Mouse (Mus musculus): ENCODE measurements around the gene Cetn4. TPM values are rescaled to one million over a fixed set of nuclear protein-coding genes. Genes with fewer than 3 reads are reported as not detected.

Gene Cetn4
- polyA plus RNA-seq, 1 experiment from 2014 or later = 2.5 TPM

DNA sequence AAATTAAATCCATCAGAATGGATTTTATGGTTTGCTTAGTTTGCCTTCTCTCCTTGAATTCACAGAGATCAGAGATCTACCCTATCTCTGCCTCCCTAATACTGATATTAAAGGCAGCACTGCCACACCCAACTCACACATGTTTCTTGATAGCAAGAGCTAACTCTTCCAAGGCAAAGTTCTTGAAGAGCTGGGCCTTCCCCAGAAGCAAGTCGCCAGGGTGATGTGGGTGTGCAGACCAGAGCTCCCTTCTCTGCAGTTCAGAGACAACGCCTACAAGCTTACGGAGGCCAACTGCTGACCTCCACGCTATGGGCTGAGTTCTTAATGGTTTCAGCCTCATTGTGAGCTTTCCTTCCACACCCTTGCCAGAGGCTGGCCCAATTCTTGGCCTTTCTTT is 29.3 kb downstream of the Cetn4 start:
- no peaks in the 10 kb centered on the region for H3K27me3 ChIP-seq (replicated peaks; ENCODE audit: control insufficient read depth, insufficient read depth, low read length)
- H3K9me3 ChIP-seq (ENCODE audit: control insufficient read depth, low read length) = no peaks in the 10 kb centered on the region
- H3K27ac ChIP-seq (ENCODE audit: low read depth, low read length) = no peak overlapping the region
- no peak overlapping the region for H3K4me3 ChIP-seq (ENCODE audit: low read length)
- H3K36me3 ChIP-seq (ENCODE audit: control insufficient read depth, insufficient read depth, low read length) = no peaks in the 10 kb centered on the region
- no peak overlapping the region for H3K9ac ChIP-seq (ENCODE audit: low read depth, low read length)
- H3K4me1 ChIP-seq (ENCODE audit: control insufficient read depth, insufficient read depth, low read depth, low read length) = no peaks in the 10 kb centered on the region
- WGBS = 91% methylated on average over 4 of the region's 4 CpGs
- H3K4me2 ChIP-seq (ENCODE audit: low read length) = no peak overlapping the region
- no peak for ATAC-seq

DNA sequence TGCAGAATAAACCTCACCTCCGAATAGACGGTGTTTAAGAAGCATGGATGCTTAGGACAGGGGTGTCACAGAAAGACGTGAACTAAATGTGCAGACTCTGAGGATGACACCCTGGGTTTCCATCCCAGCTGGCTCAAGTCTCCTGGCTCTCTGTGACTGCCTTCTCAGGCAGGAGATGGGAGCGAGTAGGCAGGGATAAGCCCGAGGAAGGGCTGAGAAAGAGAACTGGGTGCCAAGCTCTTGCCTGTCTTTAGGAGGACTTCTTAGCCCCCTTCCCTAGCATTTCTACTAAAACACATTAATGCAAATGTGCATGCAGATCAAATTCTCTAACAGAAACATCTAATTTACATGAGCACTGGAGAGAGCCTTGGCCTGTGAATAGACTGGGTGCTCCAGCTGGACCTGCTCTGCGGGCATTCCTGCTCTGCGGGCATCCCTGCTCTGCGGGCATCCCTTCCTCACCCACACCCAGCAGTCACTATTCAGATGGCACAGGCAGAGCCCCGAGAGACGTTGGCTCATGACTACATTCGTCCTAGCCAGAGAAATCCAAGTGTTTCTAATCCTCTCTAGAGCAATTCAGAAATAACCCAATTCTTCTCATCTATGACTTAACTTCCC is 30.1 kb downstream of the Cetn4 start:
- Histone ChIP-seq H3K36me3 (ENCODE audit: control insufficient read depth, insufficient read depth, low read length) (no peaks in the 10 kb centered on the region), H3K27ac (ENCODE audit: low read depth, low read length) (no peak overlapping the region), H3K4me2 (ENCODE audit: low read length) (no peak overlapping the region), H3K4me1 (ENCODE audit: control insufficient read depth, insufficient read depth, low read depth, low read length) (no peaks in the 10 kb centered on the region), H3K27me3 (replicated peaks; ENCODE audit: control insufficient read depth, insufficient read depth, low read length) (no peaks in the 10 kb centered on the region), H3K4me3 (ENCODE audit: low read length) (no peak overlapping the region), H3K9ac (ENCODE audit: low read depth, low read length) (no peak overlapping the region), H3K9me3 (ENCODE audit: control insufficient read depth, low read length) (no peaks in the 10 kb centered on the region)
- ATAC-seq = no peak
- 81% methylated on average over 11 of the region's 11 CpGs for WGBS

DNA sequence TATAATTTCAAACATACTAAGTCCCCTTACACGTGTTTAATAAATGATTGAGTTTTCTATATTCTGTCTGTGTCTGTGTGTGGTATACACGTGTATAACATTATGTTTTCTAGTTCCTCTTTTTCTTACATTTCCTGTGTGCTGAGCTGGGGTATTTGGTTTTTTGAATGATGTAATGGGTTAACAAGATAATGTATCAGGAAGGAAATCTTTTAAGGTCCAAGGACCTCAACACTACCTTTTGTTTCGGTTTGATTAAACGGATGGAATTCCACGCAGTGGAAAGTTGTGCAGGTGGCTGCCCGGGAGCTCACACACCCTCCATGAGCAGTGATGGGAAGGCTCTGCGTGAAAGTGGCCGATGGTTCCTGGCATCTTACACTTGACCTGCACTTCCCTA is 31.6 kb downstream of the Cetn4 start:
- no peak for ATAC-seq

DNA sequence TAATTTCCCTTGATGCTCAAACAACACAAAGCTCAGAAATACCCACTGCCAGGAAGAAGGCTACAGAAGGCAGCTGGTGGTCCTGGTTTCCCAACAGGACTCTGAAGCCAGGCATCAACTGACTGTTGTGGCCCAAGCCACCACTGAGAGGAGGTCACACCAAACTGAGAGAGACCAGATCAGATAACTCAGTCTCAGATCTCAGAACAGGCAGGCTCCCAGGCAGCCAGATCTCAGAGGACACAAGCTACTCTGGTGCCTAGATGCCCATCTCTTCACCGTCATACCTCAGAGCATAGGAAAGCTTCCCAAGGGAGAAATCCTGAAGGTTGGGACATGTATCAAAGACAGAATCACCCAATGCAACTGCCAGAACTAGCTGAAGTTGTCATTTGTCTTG is 32.3 kb downstream of the Cetn4 start:
- no peaks in the 10 kb centered on the region for H3K4me1 ChIP-seq (ENCODE audit: control insufficient read depth, insufficient read depth, low read depth, low read length)
- no peaks in the 10 kb centered on the region for H3K36me3 ChIP-seq (ENCODE audit: control insufficient read depth, insufficient read depth, low read length)
- ATAC-seq = no peak
- no peak overlapping the region for H3K27ac ChIP-seq (ENCODE audit: low read depth, low read length)
- no peak overlapping the region for H3K9ac ChIP-seq (ENCODE audit: low read depth, low read length)
- H3K4me2 ChIP-seq (ENCODE audit: low read length) = no peak overlapping the region
- no peaks in the 10 kb centered on the region for H3K9me3 ChIP-seq (ENCODE audit: control insufficient read depth, low read length)
- no peak overlapping the region for H3K4me3 ChIP-seq (ENCODE audit: low read length)
- 82% methylated on average over 1 of the region's 1 CpGs for WGBS
- no peaks in the 10 kb centered on the region for H3K27me3 ChIP-seq (replicated peaks; ENCODE audit: control insufficient read depth, insufficient read depth, low read length)

More for the DNA sequence above, 31.6 kb downstream of the Cetn4 start:
- H3K4me2 ChIP-seq (ENCODE audit: low read length) = no peak overlapping the region
- H3K27me3 ChIP-seq (replicated peaks; ENCODE audit: control insufficient read depth, insufficient read depth, low read length) = no peaks in the 10 kb centered on the region
- WGBS = 87% methylated on average over 8 of the region's 8 CpGs
- H3K27ac ChIP-seq (ENCODE audit: low read depth, low read length) = no peak overlapping the region
- H3K36me3 ChIP-seq (ENCODE audit: control insufficient read depth, insufficient read depth, low read length) = no peaks in the 10 kb centered on the region
- no peaks in the 10 kb centered on the region for H3K9me3 ChIP-seq (ENCODE audit: control insufficient read depth, low read length)
- no peak overlapping the region for H3K9ac ChIP-seq (ENCODE audit: low read depth, low read length)
- H3K4me1 ChIP-seq (ENCODE audit: control insufficient read depth, insufficient read depth, low read depth, low read length) = no peaks in the 10 kb centered on the region
- no peak overlapping the region for H3K4me3 ChIP-seq (ENCODE audit: low read length)

DNA sequence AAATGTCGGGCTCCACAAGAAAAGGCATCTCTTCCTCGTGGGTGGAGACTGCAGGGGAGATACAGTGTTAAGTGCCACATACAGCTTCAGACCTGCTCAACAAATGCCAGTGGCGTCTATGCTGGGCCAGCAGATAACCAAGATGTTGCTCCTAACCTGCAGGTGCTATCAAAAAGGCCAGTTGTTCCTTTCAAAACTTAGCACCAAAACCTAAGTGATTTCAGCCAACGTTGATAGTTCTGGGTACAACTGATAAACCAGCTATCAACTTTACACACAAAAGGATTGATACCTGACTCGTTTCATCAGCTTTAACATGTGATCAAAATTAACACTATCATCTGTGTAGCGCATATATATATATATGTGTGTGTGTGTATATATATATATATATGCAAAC is 37.8 kb downstream of the Cetn4 start:
- Histone ChIP-seq H3K36me3 (ENCODE audit: control insufficient read depth, insufficient read depth, low read length) (no peaks in the 10 kb centered on the region), H3K4me3 (ENCODE audit: low read length) (no peak overlapping the region), H3K9me3 (ENCODE audit: control insufficient read depth, low read length) (no peaks in the 10 kb centered on the region), H3K4me1 (ENCODE audit: control insufficient read depth, insufficient read depth, low read depth, low read length) (no peaks in the 10 kb centered on the region), H3K27ac (ENCODE audit: low read depth, low read length) (no peak overlapping the region), H3K4me2 (ENCODE audit: low read length) (no peak overlapping the region), H3K9ac (ENCODE audit: low read depth, low read length) (no peak overlapping the region), H3K27me3 (replicated peaks; ENCODE audit: control insufficient read depth, insufficient read depth, low read length) (no peaks in the 10 kb centered on the region)
- 84% methylated on average over 6 of the region's 6 CpGs for WGBS
- ATAC-seq = no peak

DNA sequence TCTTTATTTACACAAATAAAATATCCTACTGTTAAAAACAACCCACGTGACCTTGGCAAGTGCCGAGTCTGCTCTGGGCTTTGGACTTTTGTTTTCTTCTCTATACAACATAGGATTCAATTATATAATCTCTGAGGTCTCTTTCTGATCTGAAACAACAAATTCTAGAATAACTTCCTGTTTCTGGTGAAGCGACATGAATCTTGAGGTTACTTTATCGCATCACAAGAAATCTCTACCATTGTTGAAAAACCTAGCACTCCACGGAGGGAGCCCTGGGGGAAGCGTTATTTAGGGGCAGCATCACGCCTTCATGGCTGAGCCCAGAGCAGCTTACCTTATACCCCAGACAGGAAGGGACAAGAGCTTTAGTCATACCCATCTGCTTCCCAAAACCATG is 39.4 kb downstream of the Cetn4 start:
- H3K4me2 ChIP-seq (ENCODE audit: low read length) = no peak overlapping the region
- WGBS = 78% methylated on average over 7 of the region's 7 CpGs
- H3K4me3 ChIP-seq (ENCODE audit: low read length) = no peak overlapping the region
- no peaks in the 10 kb centered on the region for H3K27me3 ChIP-seq (replicated peaks; ENCODE audit: control insufficient read depth, insufficient read depth, low read length)
- no peaks in the 10 kb centered on the region for H3K36me3 ChIP-seq (ENCODE audit: control insufficient read depth, insufficient read depth, low read length)
- no peaks in the 10 kb centered on the region for H3K4me1 ChIP-seq (ENCODE audit: control insufficient read depth, insufficient read depth, low read depth, low read length)
- H3K27ac ChIP-seq (ENCODE audit: low read depth, low read length) = no peak overlapping the region
- H3K9me3 ChIP-seq (ENCODE audit: control insufficient read depth, low read length) = no peaks in the 10 kb centered on the region
- no peak for ATAC-seq
- no peak overlapping the region for H3K9ac ChIP-seq (ENCODE audit: low read depth, low read length)

DNA sequence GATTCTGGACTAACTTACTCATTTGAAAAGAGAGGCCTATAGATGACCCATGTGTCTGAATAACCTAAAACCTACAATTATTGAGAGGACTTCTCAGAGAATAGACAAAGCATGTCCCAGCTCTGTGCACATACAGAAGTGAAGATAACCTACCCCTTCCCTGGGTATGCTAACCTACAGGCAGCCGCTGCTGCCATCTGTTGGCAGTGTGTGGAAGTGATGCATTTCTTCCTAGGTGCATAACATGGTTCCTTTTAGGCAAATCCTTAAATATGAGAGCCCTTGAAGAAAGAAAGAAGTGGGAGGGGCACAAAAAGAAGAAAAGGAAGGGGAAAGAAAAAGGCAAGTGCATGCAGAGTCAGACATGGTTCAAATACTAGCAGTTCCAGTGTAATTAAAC is 41.3 kb downstream of the Cetn4 start:
- Histone ChIP-seq H3K4me2 (ENCODE audit: low read length) (no peak overlapping the region), H3K27ac (ENCODE audit: low read depth, low read length) (no peak overlapping the region), H3K36me3 (ENCODE audit: control insufficient read depth, insufficient read depth, low read length) (no peaks in the 10 kb centered on the region), H3K9me3 (ENCODE audit: control insufficient read depth, low read length) (no peaks in the 10 kb centered on the region), H3K4me1 (ENCODE audit: control insufficient read depth, insufficient read depth, low read depth, low read length) (no peaks in the 10 kb centered on the region), H3K4me3 (ENCODE audit: low read length) (no peak overlapping the region), H3K9ac (ENCODE audit: low read depth, low read length) (no peak overlapping the region), H3K27me3 (replicated peaks; ENCODE audit: control insufficient read depth, insufficient read depth, low read length) (no peaks in the 10 kb centered on the region)
- ATAC-seq = no peak
- 13% methylated on average over 1 of the region's 1 CpGs for WGBS

DNA sequence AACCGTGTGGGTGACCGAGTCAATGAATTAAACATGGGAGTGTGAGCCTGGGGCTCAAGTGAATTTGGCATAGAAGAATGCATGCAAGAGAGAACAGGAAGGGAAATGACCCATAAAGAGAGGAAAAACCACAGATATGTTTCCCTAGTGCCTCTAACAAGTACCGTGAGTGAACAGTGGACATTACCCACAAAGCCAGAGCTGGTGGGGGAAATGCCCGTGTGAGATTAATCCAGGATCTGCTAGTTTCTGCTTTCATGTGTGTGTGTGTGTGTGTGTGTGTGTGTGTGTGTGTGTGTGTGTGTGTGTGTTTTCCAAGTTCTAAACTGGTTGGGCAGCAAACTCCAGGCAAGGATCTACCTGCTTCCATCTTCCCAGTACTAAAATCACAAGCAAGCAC is 42.6 kb downstream of the Cetn4 start:
- Histone ChIP-seq H3K9me3 (ENCODE audit: control insufficient read depth, low read length) (no peaks in the 10 kb centered on the region), H3K4me3 (ENCODE audit: low read length) (no peak overlapping the region), H3K27ac (ENCODE audit: low read depth, low read length) (no peak overlapping the region), H3K4me1 (ENCODE audit: control insufficient read depth, insufficient read depth, low read depth, low read length) (no peaks in the 10 kb centered on the region), H3K36me3 (ENCODE audit: control insufficient read depth, insufficient read depth, low read length) (no peaks in the 10 kb centered on the region), H3K4me2 (ENCODE audit: low read length) (no peak overlapping the region), H3K9ac (ENCODE audit: low read depth, low read length) (no peak overlapping the region), H3K27me3 (replicated peaks; ENCODE audit: control insufficient read depth, insufficient read depth, low read length) (no peaks in the 10 kb centered on the region)
- ATAC-seq = no peak
- 85% methylated on average over 4 of the region's 4 CpGs for whole genome bisulfite sequencing

DNA sequence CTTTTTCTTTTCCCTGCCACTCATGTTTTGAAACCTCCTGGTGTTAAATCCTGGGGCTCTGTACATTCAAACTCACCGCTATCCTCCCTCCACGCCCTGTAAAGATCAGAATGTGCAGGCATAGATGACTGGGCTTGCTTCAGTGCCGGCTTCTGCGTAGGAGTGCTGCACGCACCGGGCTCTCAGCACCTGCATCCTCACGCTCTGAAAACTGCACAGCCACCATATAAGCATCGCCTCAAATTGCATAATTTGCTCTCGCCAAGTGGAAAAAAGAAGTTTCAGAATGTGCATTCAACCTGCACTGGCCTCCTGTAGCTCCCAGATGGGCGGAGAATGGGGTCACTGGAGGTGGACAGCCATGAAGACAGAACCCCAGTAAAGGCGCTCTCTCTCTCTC is 44.2 kb downstream of the Cetn4 start:
- H3K36me3 ChIP-seq (ENCODE audit: control insufficient read depth, insufficient read depth, low read length) = no peaks in the 10 kb centered on the region
- no peaks in the 10 kb centered on the region for H3K27me3 ChIP-seq (replicated peaks; ENCODE audit: control insufficient read depth, insufficient read depth, low read length)
- no peak for ATAC-seq
- no peak overlapping the region for H3K9ac ChIP-seq (ENCODE audit: low read depth, low read length)
- no peaks in the 10 kb centered on the region for H3K9me3 ChIP-seq (ENCODE audit: control insufficient read depth, low read length)
- 76% methylated on average over 11 of the region's 11 CpGs for WGBS
- no peak overlapping the region for H3K4me3 ChIP-seq (ENCODE audit: low read length)
- H3K27ac ChIP-seq (ENCODE audit: low read depth, low read length) = no peak overlapping the region
- H3K4me2 ChIP-seq (ENCODE audit: low read length) = no peak overlapping the region
- no peaks in the 10 kb centered on the region for H3K4me1 ChIP-seq (ENCODE audit: control insufficient read depth, insufficient read depth, low read depth, low read length)

Data from hindbrain, embryonic 16.5 days (tissue).